Mouse (Mus musculus) small intestine, adult 2 months (tissue): Measurements from ENCODE around the gene Cenpm.

Experiments used
- CTCF ChIP-seq: fragments of 200-500 bp; IDR thresholded peaks from 2 replicates; pipeline ENCODE4 v1.5.1; 2012; ENCODE audit warnings: low read depth, mild to moderate bottlenecking, control low read depth, inconsistent platforms, low read length, moderate library complexity, mixed read lengths; ENCODE audit not compliant: insufficient replicate concordance, insufficient read length; ENCODE audit errors: extremely low read depth
- POLR2A ChIP-seq: fragments of 200-500 bp; IDR thresholded peaks from 2 replicates; pipeline ENCODE4 v1.6.1; 2012; ENCODE audit warnings: low read depth, mild to moderate bottlenecking, control low read depth, inconsistent platforms, low read length, moderate library complexity

DNA sequence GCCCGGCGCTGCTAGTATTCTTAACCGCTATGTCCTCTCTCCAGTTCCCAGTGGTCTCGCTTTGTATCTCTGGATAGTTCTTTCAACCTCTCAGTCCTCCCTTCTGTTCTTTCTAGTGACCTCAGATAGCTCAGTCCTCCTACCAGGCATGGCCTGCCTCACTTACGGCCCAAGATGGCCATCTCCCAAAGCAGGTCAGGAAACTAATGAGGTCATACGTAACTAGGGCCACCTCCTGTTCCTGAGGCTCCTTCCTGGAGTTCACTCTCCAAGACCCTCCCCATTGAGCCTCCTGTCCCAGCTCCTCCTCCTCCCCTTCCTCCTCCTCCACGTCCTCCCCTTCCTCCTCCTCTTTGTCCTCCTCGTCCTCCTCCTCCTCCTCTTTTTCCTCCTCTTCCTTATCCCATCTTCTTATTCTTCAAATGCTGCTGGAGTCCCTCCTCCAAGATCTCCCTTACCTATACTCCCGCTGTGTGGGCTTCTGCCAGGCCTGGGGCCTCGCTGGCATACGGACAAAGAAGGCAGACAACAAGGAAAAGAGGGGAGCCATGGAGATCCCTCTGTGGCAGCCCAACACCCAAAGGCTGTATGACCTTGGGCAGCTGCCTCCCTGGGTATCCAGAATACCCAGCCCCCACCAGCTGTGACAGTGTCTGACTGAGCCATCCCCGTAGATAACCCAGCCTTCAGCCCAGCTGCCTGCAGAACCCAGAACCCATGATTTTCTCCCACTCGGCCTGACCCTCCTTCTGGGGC lies 35.1 kb downstream of the Cenpm start:
- TF ChIP-seq CTCF (no peak), POLR2A (no peak)
